Mouse (Mus musculus) adrenal gland, postnatal 25 days (tissue): Measurements from ENCODE around the gene Tjp1. TPM values are rescaled to one million over a fixed set of nuclear protein-coding genes. Genes with fewer than 3 reads are reported as not detected.

Source experiments
- total RNA-seq: library from RNA; stranded (reverse); gene quantifications from 2 replicates; pipeline ENCODE4 v1.2.3, GENCODE M21; 2021

Tjp1 gene
- total RNA-seq, 1 experiment from 2014 or later = 113 TPM

Other genes starting within 250 kb of the Tjp1 start
- 23.3 and 28.3 TPM in 2 replicates for gene Tarsl2, start 117.1 kb upstream of the Tjp1 start, total RNA-seq
- gene Tm2d3, start 163.4 kb upstream of the Tjp1 start, total RNA-seq = 54.2 and 59.3 TPM in 2 replicates